Mouse (Mus musculus) hindbrain, embryonic 10.5 days (tissue): ENCODE data around the gene Pitx1. TPM values are rescaled to one million over a fixed set of nuclear protein-coding genes. Genes with fewer than 3 reads are reported as not detected.

Experiments used
- DNase-seq: peaks from one replicate; pipeline ENCODE4 v3.0.0-alpha.2; 2017; ENCODE audit warnings: low spot score
- H3K27ac ChIP-seq: fragments of 300-500 bp; sonication (generic); 2 replicates; pipeline ENCODE4 v1.5.1; 2016; ENCODE audit warnings: mild to moderate bottlenecking, moderate library complexity
- H3K27me3 ChIP-seq: fragments of 300-500 bp; sonication (generic); 2 replicates; pipeline ENCODE4 v1.6.1; 2016; ENCODE audit warnings: mild to moderate bottlenecking; ENCODE audit not compliant: poor library complexity, insufficient read depth, severe bottlenecking
- H3K36me3 ChIP-seq: fragments of 300-500 bp; sonication (generic); 2 replicates; pipeline ENCODE4 v1.6.1; 2016; ENCODE audit warnings: mild to moderate bottlenecking, moderate library complexity
- H3K4me1 ChIP-seq: fragments of 300-500 bp; sonication (generic); replicated peaks from 2 replicates; pipeline ENCODE4 v1.6.1; 2016; ENCODE audit warnings: mild to moderate bottlenecking
- H3K4me3 ChIP-seq: fragments of 300-500 bp; sonication (generic); 2 replicates; pipeline ENCODE4 v1.5.1; 2016; ENCODE audit warnings: mild to moderate bottlenecking, moderate library complexity
- H3K9me3 ChIP-seq: fragments of 300-500 bp; sonication (generic); 2 replicates; pipeline ENCODE4 v1.6.1; 2016; ENCODE audit warnings: mild to moderate bottlenecking, moderate library complexity
- WGBS: fragments of 180-500 bp; shearing (Covaris S2); methylation state at CpG from one replicate; pipeline ENCODE4 v1.1.7; 2016; 5-methylcytosine and 5-hydroxymethylcytosine counted together
- polyA plus RNA-seq: library from polyadenylated mRNA; unstranded; fragments of >200 nt; fragmentation: Nextera tagmentation; extraction: Ambion mirVana; gene quantifications from 2 replicates; pipeline ENCODE4 v1.2.1, GENCODE M21; 2016

Pitx1 gene
- polyA plus RNA-seq, 1 experiment from 2014 or later = 0.47 TPM

DNA sequence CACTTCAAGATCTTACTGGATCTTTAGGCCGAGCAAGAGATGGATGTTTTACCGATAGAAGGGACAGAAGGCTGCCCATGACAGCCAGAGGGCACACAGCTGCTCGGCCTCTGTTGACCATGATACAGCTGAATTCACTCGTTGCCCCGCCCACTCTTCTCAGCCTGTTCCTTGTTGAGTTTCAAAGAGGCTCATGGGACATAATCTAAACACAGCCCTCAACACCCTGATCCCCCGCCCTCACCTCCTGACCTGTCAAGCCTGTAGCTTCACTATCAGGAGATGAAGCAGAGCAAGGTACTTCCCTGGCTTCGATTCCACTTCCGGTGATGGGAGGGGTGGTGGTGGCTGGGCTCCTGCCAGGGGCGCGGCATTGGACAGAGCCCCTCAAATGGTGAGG lies 11.8 kb upstream of the Pitx1 start:
- Histone ChIP-seq H3K4me1 (peaks cover 28% of the 10 kb centered on the region), H3K9me3 (peaks cover 9% of the 10 kb centered on the region; the same call in 1 of the 2 replicates), H3K27me3 (peaks cover 92% of the 10 kb centered on the region), H3K27ac (no peak overlapping the region; the same call in 1 of the 2 replicates), H3K36me3 (no peaks in the 10 kb centered on the region), H3K4me3 (no peak overlapping the region)
- WGBS = 60% methylated on average over 10 of the region's 10 CpGs
- peak; percentile 43 for DNase-seq

GRCm38 (mm10) chr13:55843700-55844099 lies 7.7 kb upstream of the Pitx1 start:
- Histone ChIP-seq H3K36me3 (no peaks in the 10 kb centered on the region), H3K27ac (no peak overlapping the region), H3K9me3 (peaks cover 9% of the 10 kb centered on the region; the same call in 1 of the 2 replicates), H3K4me3 (no peak overlapping the region), H3K27me3 (peaks cover 94% of the 10 kb centered on the region), H3K4me1 (peaks cover 36% of the 10 kb centered on the region)
- WGBS = 93% methylated on average over 1 of the region's 1 CpGs
- no peak for DNase-seq

GRCm38 (mm10) chr13:55840223-55840622 lies 4.2 kb upstream of the Pitx1 start:
- Histone ChIP-seq H3K27me3 (peaks cover 94% of the 10 kb centered on the region), H3K36me3 (no peaks in the 10 kb centered on the region), H3K4me1 (peaks cover 36% of the 10 kb centered on the region), H3K4me3 (no peak overlapping the region), H3K9me3 (peaks cover 9% of the 10 kb centered on the region; the same call in 1 of the 2 replicates), H3K27ac (no peak overlapping the region)
- DNase-seq = peak; percentile 47
- 32% methylated on average over 14 of the region's 14 CpGs for WGBS

DNA sequence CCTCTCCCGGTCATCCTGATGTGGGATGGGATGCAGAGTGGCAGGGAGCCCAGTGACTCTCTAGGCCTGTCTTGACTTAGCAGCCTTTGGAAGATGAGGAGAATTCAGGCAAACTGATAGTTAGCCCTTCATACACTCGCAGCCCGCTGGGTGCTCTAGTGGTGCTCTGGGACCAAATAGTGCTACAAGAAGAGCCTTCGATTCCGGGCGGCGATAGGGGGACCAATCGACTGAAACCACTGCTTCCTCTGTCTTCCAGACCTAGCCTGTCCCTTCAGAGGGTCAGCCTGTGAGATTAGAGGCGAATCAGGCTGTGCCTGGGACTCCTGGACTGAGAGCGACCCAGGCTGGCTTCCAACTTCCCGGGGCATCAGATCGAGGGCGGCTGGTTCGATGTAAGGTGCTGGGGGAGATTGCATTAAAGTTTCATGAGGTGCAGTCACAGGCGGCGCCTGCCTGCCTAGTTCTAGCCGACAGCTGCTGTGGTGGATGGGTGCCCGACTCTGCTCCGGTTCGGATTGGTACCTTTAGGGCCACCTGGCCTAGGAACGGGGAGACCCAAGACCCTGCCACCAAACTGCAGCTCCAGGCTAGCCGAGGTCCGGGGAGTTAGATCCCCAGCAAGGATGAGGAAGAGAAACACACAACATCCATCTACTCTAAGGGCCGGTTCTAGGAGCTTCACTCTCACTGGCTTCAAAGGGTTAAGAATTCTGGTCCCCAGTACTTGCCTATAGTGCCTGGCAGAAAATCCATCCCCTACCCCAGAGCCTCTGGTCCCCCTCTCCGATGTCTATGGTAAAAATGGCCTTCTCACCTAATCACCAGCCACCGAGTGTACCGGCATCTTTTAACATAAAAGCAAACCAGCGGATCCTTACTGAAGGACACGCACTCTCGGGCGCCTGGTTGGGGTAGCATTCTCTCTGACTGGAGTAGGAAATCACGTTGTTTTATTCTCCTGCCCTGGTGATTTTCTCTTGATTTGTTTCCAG lies 1.1 kb upstream of the Pitx1 start:
- Histone ChIP-seq H3K4me3 (no peak overlapping the region; the same call in 1 of the 2 replicates), H3K27ac (no peak overlapping the region), H3K4me1 (peaks cover 36% of the 10 kb centered on the region), H3K27me3 (peaks cover 100% of the 10 kb centered on the region), H3K9me3 (no peaks in the 10 kb centered on the region), H3K36me3 (no peaks in the 10 kb centered on the region)
- WGBS = 2% methylated on average over 32 of the region's 32 CpGs
- peak; percentile 57 for DNase-seq

- Histone ChIP-seq H3K9me3 (no peaks in the 10 kb centered on the region), H3K4me3 (peak overlapping the region; percentile 38), H3K4me1 (peaks cover 41% of the 10 kb centered on the region), H3K27ac (no peak overlapping the region), H3K36me3 (no peaks in the 10 kb centered on the region), H3K27me3 (peaks cover 100% of the 10 kb centered on the region)
- WGBS = under 1% methylated on average over 33 of the region's 33 CpGs
- DNase-seq = peak; percentile 69
Observed at GRCm38 (mm10) chr13:55835548-55836097, 369 bp downstream of the Pitx1 start.

GRCm38 (mm10) chr13:55834667-55835066 lies 1.3 kb downstream of the Pitx1 start:
- H3K9me3 ChIP-seq = no peaks in the 10 kb centered on the region
- H3K27me3 ChIP-seq = peaks cover 100% of the 10 kb centered on the region
- no peak overlapping the region for H3K27ac ChIP-seq
- H3K4me1 ChIP-seq = peaks cover 41% of the 10 kb centered on the region
- peak; percentile 29 for DNase-seq
- no peaks in the 10 kb centered on the region for H3K36me3 ChIP-seq
- WGBS = 4% methylated on average over 5 of the region's 5 CpGs
- no peak overlapping the region for H3K4me3 ChIP-seq

GRCm38 (mm10) chr13:55833921-55834320 lies 2.1 kb downstream of the Pitx1 start:
- Histone ChIP-seq H3K36me3 (no peaks in the 10 kb centered on the region), H3K27ac (no peak overlapping the region), H3K4me3 (no peak overlapping the region), H3K27me3 (peaks cover 100% of the 10 kb centered on the region), H3K9me3 (no peaks in the 10 kb centered on the region), H3K4me1 (peaks cover 41% of the 10 kb centered on the region)
- no peak for DNase-seq
- 4% methylated on average over 7 of the region's 7 CpGs for WGBS

GRCm38 (mm10) chr13:55832602-55833001 lies 3.4 kb downstream of the Pitx1 start:
- peaks cover 100% of the 10 kb centered on the region for H3K27me3 ChIP-seq
- no peak overlapping the region for H3K4me3 ChIP-seq
- WGBS = 31% methylated on average over 1 of the region's 1 CpGs
- H3K36me3 ChIP-seq = no peaks in the 10 kb centered on the region
- H3K27ac ChIP-seq = no peak overlapping the region
- peaks cover 49% of the 10 kb centered on the region for H3K4me1 ChIP-seq
- DNase-seq = no peak
- no peaks in the 10 kb centered on the region for H3K9me3 ChIP-seq

- H3K36me3 ChIP-seq = no peaks in the 10 kb centered on the region
- under 1% methylated on average over 25 of the region's 25 CpGs for WGBS
- peak; percentile 61 for DNase-seq
Observed at GRCm38 (mm10) chr13:55831722-55832160, 4.3 kb downstream of the Pitx1 start.

GRCm38 (mm10) chr13:55830833-55831721 lies 4.9 kb downstream of the Pitx1 start:
- whole genome bisulfite sequencing = under 1% methylated on average over 73 of the region's 82 CpGs
- no peaks in the 10 kb centered on the region for H3K9me3 ChIP-seq
- peak; percentile 59 for DNase-seq
- peak overlapping the region; percentile 43 for H3K4me3 ChIP-seq
- H3K27ac ChIP-seq = peak overlapping the region; percentile 66; the same call in 1 of the 2 replicates
- H3K4me1 ChIP-seq = peaks cover 40% of the 10 kb centered on the region
- H3K36me3 ChIP-seq = no peaks in the 10 kb centered on the region
- H3K27me3 ChIP-seq = peaks cover 98% of the 10 kb centered on the region

More at GRCm38 (mm10) chr13:55831722-55832160, 4.3 kb downstream of the Pitx1 start:
- Histone ChIP-seq H3K4me1 (peaks cover 43% of the 10 kb centered on the region), H3K4me3 (peak overlapping the region; percentile 43), H3K27me3 (peaks cover 98% of the 10 kb centered on the region), H3K9me3 (no peaks in the 10 kb centered on the region), H3K27ac (no peak overlapping the region)

GRCm38 (mm10) chr13:55830081-55830832 lies 5.7 kb downstream of the Pitx1 start:
- H3K27ac ChIP-seq = peak overlapping the region; percentile 66; the same call in 1 of the 2 replicates
- peaks cover 98% of the 10 kb centered on the region for H3K27me3 ChIP-seq
- peaks cover 41% of the 10 kb centered on the region for H3K4me1 ChIP-seq
- under 1% methylated on average over 48 of the region's 48 CpGs for WGBS
- H3K9me3 ChIP-seq = no peaks in the 10 kb centered on the region
- H3K36me3 ChIP-seq = no peaks in the 10 kb centered on the region
- peak; percentile 64 for DNase-seq
- peak overlapping the region; percentile 43 for H3K4me3 ChIP-seq
